Mouse (Mus musculus) hindbrain, embryonic 16.5 days (tissue): Measurements from ENCODE around the gene Coro6. TPM values are rescaled to one million over a fixed set of nuclear protein-coding genes. Genes with fewer than 3 reads are reported as not detected.
A peak's percentile ranks its signal among the peaks of the same experiment; 100 is the strongest.

Source experiments
- ATAC-seq: fragments of 200-750 bp; cut with Nextera tagmentation; 2 replicates; pipeline ENCODE4 v1.8.0; 2017; ENCODE audit warnings: moderate TSS enrichment, moderate library complexity
- H3K27ac ChIP-seq: fragments of 300-500 bp; sonication (generic); 2 replicates; pipeline ENCODE4 v1.5.1; 2014; ENCODE audit warnings: low read depth, mild to moderate bottlenecking, control low read depth, low read length, moderate library complexity
- H3K27me3 ChIP-seq: fragments of 300-500 bp; sonication (generic); replicated peaks from 2 replicates; pipeline ENCODE4 v1.6.1; 2014; ENCODE audit warnings: low read length; ENCODE audit not compliant: control insufficient read depth, insufficient read depth
- H3K36me3 ChIP-seq: fragments of 300-500 bp; sonication (generic); 2 replicates; pipeline ENCODE4 v1.6.1; 2014; ENCODE audit warnings: mild to moderate bottlenecking, low read length, moderate library complexity, mixed read lengths; ENCODE audit not compliant: control insufficient read depth, insufficient read depth
- H3K4me1 ChIP-seq: fragments of 300-500 bp; sonication (generic); 2 replicates; pipeline ENCODE4 v1.6.1; 2014; ENCODE audit warnings: low read depth, low read length; ENCODE audit not compliant: control insufficient read depth, insufficient read depth
- H3K4me2 ChIP-seq: fragments of 300-500 bp; sonication (generic); 2 replicates; pipeline ENCODE4 v1.6.1; 2014; ENCODE audit warnings: mild to moderate bottlenecking, low read length, control low read depth, moderate library complexity
- H3K4me3 ChIP-seq: fragments of 300-500 bp; sonication (generic); 2 replicates; pipeline ENCODE4 v1.5.1; 2014; ENCODE audit warnings: mild to moderate bottlenecking, low read length, control low read depth, moderate library complexity
- H3K9ac ChIP-seq: fragments of 300-500 bp; sonication (generic); 2 replicates; pipeline ENCODE4 v1.6.1; 2014; ENCODE audit warnings: low read depth, mild to moderate bottlenecking, control low read depth, low read length, moderate library complexity
- H3K9me3 ChIP-seq: fragments of 300-500 bp; sonication (generic); 2 replicates; pipeline ENCODE4 v1.6.1; 2014; ENCODE audit warnings: mild to moderate bottlenecking, low read length, moderate library complexity; ENCODE audit not compliant: control insufficient read depth
- WGBS: fragments of 180-500 bp; shearing (Covaris S2); extraction: QIAGEN DNeasy Blood & Tissue Kit; methylation state at CpG from one replicate; pipeline ENCODE4 v1.1.7; 2014; 5-methylcytosine and 5-hydroxymethylcytosine counted together
- polyA plus RNA-seq: library from polyadenylated mRNA; unstranded; fragments of >200 nt; fragmentation: Nextera tagmentation; extraction: Ambion mirVana; gene quantifications from 2 replicates; pipeline ENCODE4 v1.2.1, GENCODE M21; 2015

Gene Coro6
- polyA plus RNA-seq, 1 experiment from 2014 or later = 1.3 TPM

GRCm38 (mm10) chr11:77494782-77495181, 32.6 kb downstream of the Coro6 start:
- H3K4me2 ChIP-seq = peak overlapping the region; percentile 77
- no peak for ATAC-seq
- H3K4me1 ChIP-seq = peaks cover 70% of the 10 kb centered on the region
- peak overlapping the region; percentile 95; the same call in 1 of the 2 replicates for H3K4me3 ChIP-seq
- H3K27ac ChIP-seq = no peak overlapping the region
- WGBS = 70% methylated on average over 6 of the region's 6 CpGs
- no peaks in the 10 kb centered on the region for H3K27me3 ChIP-seq
- peaks cover 2% of the 10 kb centered on the region; the same call in 1 of the 2 replicates for H3K36me3 ChIP-seq
- H3K9ac ChIP-seq = peak overlapping the region; percentile 93
- H3K9me3 ChIP-seq = no peaks in the 10 kb centered on the region

GRCm38 (mm10) chr11:77495507-77495906, 33.3 kb downstream of the Coro6 start:
- H3K4me1 ChIP-seq = peaks cover 69% of the 10 kb centered on the region
- H3K4me3 ChIP-seq = no peak overlapping the region
- H3K36me3 ChIP-seq = peaks cover 10% of the 10 kb centered on the region
- ATAC-seq = no peak
- no peak overlapping the region for H3K9ac ChIP-seq
- no peaks in the 10 kb centered on the region for H3K9me3 ChIP-seq
- H3K27ac ChIP-seq = no peak overlapping the region
- no peak overlapping the region; the same call in 1 of the 2 replicates for H3K4me2 ChIP-seq
- H3K27me3 ChIP-seq = no peaks in the 10 kb centered on the region

- WGBS = 16% methylated on average over 6 of the region's 6 CpGs
- H3K9me3 ChIP-seq = no peaks in the 10 kb centered on the region
- no peak for ATAC-seq
- H3K4me1 ChIP-seq = peaks cover 57% of the 10 kb centered on the region
- peak overlapping the region; percentile 40; the same call in 1 of the 2 replicates for H3K27ac ChIP-seq
- no peak overlapping the region for H3K4me2 ChIP-seq
- H3K4me3 ChIP-seq = no peak overlapping the region
- H3K36me3 ChIP-seq = peaks cover 12% of the 10 kb centered on the region
- H3K27me3 ChIP-seq = no peaks in the 10 kb centered on the region
- H3K9ac ChIP-seq = no peak overlapping the region; the same call in 1 of the 2 replicates
These were observed 35.1 kb downstream of the Coro6 start for GRCm38 (mm10) chr11:77497341-77497756.

GRCm38 (mm10) chr11:77497851-77498250, 35.6 kb downstream of the Coro6 start:
- H3K27ac ChIP-seq = 0 out of 2 replicates have a peak overlapping the region, but pooled peaks have one; percentile 10
- H3K9ac ChIP-seq = no peak overlapping the region
- no peak overlapping the region for H3K4me3 ChIP-seq
- H3K27me3 ChIP-seq = no peaks in the 10 kb centered on the region
- no peak for ATAC-seq
- H3K36me3 ChIP-seq = peaks cover 12% of the 10 kb centered on the region
- 32% methylated on average over 4 of the region's 4 CpGs for WGBS
- H3K9me3 ChIP-seq = no peaks in the 10 kb centered on the region
- H3K4me2 ChIP-seq = no peak overlapping the region
- H3K4me1 ChIP-seq = peaks cover 53% of the 10 kb centered on the region

- 68% methylated on average over 12 of the region's 12 CpGs for whole genome bisulfite sequencing
These were observed 36.3 kb downstream of the Coro6 start for GRCm38 (mm10) chr11:77498261-77499139.

GRCm38 (mm10) chr11:77499354-77499753, 37.1 kb downstream of the Coro6 start:
- peaks cover 49% of the 10 kb centered on the region for H3K4me1 ChIP-seq
- no peak overlapping the region for H3K4me2 ChIP-seq
- ATAC-seq = no peak
- H3K27me3 ChIP-seq = no peaks in the 10 kb centered on the region
- H3K9me3 ChIP-seq = no peaks in the 10 kb centered on the region
- 67% methylated on average over 7 of the region's 7 CpGs for WGBS
- H3K27ac ChIP-seq = no peak overlapping the region
- H3K36me3 ChIP-seq = peaks cover 19% of the 10 kb centered on the region
- H3K9ac ChIP-seq = no peak overlapping the region
- H3K4me3 ChIP-seq = no peak overlapping the region

More at GRCm38 (mm10) chr11:77498261-77499139, 36.3 kb downstream of the Coro6 start:
- peaks cover 17% of the 10 kb centered on the region for H3K36me3 ChIP-seq
- no peak overlapping the region for H3K4me3 ChIP-seq
- H3K27me3 ChIP-seq = no peaks in the 10 kb centered on the region
- H3K4me2 ChIP-seq = no peak overlapping the region
- no peak for ATAC-seq
- no peak overlapping the region for H3K9ac ChIP-seq
- H3K9me3 ChIP-seq = no peaks in the 10 kb centered on the region
- H3K27ac ChIP-seq = peak overlapping the region; percentile 10; the same call in 1 of the 2 replicates
- peaks cover 53% of the 10 kb centered on the region for H3K4me1 ChIP-seq

- Histone ChIP-seq H3K4me3 (no peak overlapping the region), H3K27ac (no peak overlapping the region), H3K9me3 (no peaks in the 10 kb centered on the region), H3K36me3 (peaks cover 27% of the 10 kb centered on the region), H3K9ac (no peak overlapping the region), H3K4me1 (peaks cover 36% of the 10 kb centered on the region), H3K4me2 (no peak overlapping the region), H3K27me3 (no peaks in the 10 kb centered on the region)
- WGBS = 72% methylated on average over 17 of the region's 17 CpGs
- ATAC-seq = no peak
These were observed 38.4 kb downstream of the Coro6 start for GRCm38 (mm10) chr11:77500361-77501325.

- 14% methylated on average over 5 of the region's 5 CpGs for WGBS
- Histone ChIP-seq H3K9ac (no peak overlapping the region), H3K36me3 (peaks cover 33% of the 10 kb centered on the region), H3K4me1 (peaks cover 32% of the 10 kb centered on the region), H3K4me3 (no peak overlapping the region), H3K9me3 (no peaks in the 10 kb centered on the region), H3K4me2 (no peak overlapping the region), H3K27ac (no peak overlapping the region), H3K27me3 (no peaks in the 10 kb centered on the region)
- no peak for ATAC-seq
These were observed 39.2 kb downstream of the Coro6 start for GRCm38 (mm10) chr11:77501392-77501791.
